Mouse (Mus musculus) lung, adult 2 months (tissue): Measurements from ENCODE around the gene Spag7.

Experiments
- CTCF ChIP-seq: fragments of 200-500 bp; IDR thresholded peaks from 2 replicates; pipeline ENCODE4 v1.5.1; 2011; ENCODE audit warnings: mild to moderate bottlenecking, low read length, control low read depth; ENCODE audit not compliant: insufficient read depth
- POLR2A ChIP-seq: fragments of 200-500 bp; IDR thresholded peaks from 2 replicates; pipeline ENCODE4 v1.6.1; 2011; ENCODE audit warnings: low read depth, mild to moderate bottlenecking, control low read depth, low read length, borderline replicate concordance; ENCODE audit errors: extremely low read depth

DNA sequence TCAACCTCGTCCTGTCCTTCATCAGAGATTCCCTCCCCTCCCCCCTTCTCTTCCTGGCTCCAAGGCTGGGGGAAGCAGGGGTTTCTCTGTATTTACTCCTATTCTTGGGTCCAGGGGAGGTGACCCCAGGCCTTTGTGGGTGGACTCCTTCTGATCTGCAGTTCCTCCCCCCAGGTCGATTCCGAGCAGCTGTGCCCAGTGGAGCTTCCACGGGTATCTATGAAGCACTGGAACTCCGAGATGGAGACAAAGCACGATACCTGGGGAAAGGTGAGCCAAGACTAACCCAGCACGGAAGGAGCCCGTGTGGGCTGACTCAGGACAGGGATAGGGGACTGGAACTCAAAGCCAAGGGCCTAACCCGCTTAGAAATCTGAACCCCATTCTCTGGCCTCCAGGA is 11.2 kb downstream of the Spag7 start:
- TF ChIP-seq POLR2A (no peak), CTCF (no peak)
